Mouse (Mus musculus) brain, adult 10 weeks (tissue): ENCODE measurements around the gene Gm43552. TPM values are rescaled to one million over a fixed set of nuclear protein-coding genes. Genes with fewer than 3 reads are reported as not detected.

Experiments used
- polyA plus RNA-seq: library from polyadenylated mRNA; stranded (reverse); fragments of 350-450 nt; fragmentation: Illumina TruSeq; extraction: RNeasy Lipid Tissue Mini Kit (QIAGEN cat#74804); gene quantifications from one replicate; pipeline ENCODE4 v1.2.3, GENCODE M21; 2015; ENCODE audit warnings: low read depth, low replicate concordance

Gm43552 gene
- polyA plus RNA-seq, result not detected

GRCm38 (mm10) chr5:65492716-65493531 is at the start of gene Gm43552:
Gm43552 (minus strand) TSS chr5:65492833.

GRCm38 (mm10) chr5:65536751-65537419 is 44.3 kb upstream of the Gm43552 start, which contains the start of the genes Smim14 and Ube2k:
Smim14 (minus strand) TSS chr5:65537184.
Ube2k (plus strand) TSS chr5:65537233.

GRCm38 (mm10) chr5:65435806-65436561 is 56.6 kb downstream of the Gm43552 start, which contains the start of gene Ugdh:
Ugdh (minus strand) TSS chr5:65435949.

GRCm38 (mm10) chr5:65390648-65391644 is 101.7 kb downstream of the Gm43552 start, which contains the start of the genes Rpl9 and Lias:
Rpl9 (minus strand) TSS chr5:65391444.
Lias (plus strand) TSS chr5:65391497.

Other genes starting within 250 kb of the Gm43552 start
- 20.7 TPM for gene Rfc1, start 157.2 kb downstream of the Gm43552 start, polyA plus RNA-seq
- not detected for gene Klb, start 144.5 kb downstream of the Gm43552 start, polyA plus RNA-seq
- 1,559 TPM for gene Rpl9, start 101.4 kb downstream of the Gm43552 start, polyA plus RNA-seq
- 43.9 TPM for gene Lias, start 101.3 kb downstream of the Gm43552 start, polyA plus RNA-seq
- 21.8 TPM for gene Ugdh, start 56.9 kb downstream of the Gm43552 start, polyA plus RNA-seq
- gene Smim14, start 44.4 kb upstream of the Gm43552 start, polyA plus RNA-seq, result 168 TPM
- 109 TPM for gene Ube2k, start 44.4 kb upstream of the Gm43552 start, polyA plus RNA-seq
- 50.4 TPM for gene Pds5a, start 205.4 kb upstream of the Gm43552 start, polyA plus RNA-seq